Mouse (Mus musculus): Measurements from ENCODE around the gene Tmem132c.

Gene Tmem132c

DNA sequence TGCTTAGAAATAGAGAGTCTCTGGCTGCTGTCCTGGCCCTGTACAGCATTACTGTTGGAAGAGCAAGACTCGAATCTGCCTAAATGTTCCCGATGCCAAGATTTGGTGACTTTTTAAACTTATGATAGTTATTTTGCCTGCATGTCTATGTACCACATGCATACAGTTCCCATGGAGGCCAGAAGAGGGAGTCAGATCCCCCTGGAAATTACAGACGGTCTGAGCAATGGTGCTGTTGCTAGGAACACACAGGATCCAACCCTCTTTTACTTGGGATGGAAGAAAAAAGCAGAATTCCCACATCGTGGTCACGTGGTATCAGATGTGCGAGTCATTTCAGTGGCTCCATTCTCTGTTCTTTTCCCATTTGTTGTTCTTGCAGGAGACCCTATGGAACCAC lies 351.2 kb downstream of the Tmem132c start:
- no peak for DNase-seq (ENCODE audit: extremely low spot score, low read depth, low spot score)

DNA sequence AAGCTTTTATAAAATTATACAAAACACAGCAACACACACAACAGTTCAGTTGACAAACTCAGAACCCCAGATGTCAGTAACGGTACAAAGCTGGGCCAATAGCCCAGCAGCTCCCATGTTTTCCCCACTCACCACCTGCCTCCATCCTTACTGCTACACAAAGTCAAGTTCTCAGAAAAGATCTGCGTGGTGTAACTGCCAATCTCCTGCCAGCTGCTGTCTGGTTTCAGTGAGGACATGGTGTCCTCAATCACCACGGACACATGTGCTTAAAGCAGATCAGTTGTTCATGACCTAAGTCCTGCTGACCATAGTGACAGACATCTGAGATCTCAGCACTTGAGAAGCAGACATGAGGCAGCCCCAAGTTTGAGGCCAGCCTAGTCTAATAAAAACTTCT lies 354.1 kb downstream of the Tmem132c start:
- DNase-seq (ENCODE audit: extremely low spot score, low read depth, low spot score) = no peak

DNA sequence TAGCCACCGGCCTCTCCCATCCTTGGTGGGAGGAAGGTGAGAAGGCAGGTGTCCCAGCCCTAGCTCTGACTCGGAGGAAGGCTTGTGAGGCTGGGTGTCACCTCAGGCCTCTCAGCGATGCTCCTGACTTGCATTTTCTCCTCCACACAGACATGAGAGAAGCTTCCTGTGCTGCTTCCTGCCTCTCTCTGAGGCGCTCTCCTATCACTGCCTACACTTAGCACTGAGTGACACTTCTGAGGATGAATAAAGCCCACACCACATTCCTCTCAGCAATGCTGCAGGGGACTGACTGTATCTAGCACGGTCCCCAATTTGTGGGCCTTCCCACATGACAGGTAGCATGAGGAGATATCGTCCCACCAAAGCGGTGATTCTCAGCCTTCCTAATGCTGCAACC lies 355.3 kb downstream of the Tmem132c start:
- no peak for DNase-seq (ENCODE audit: extremely low spot score, low read depth, low spot score)

DNA sequence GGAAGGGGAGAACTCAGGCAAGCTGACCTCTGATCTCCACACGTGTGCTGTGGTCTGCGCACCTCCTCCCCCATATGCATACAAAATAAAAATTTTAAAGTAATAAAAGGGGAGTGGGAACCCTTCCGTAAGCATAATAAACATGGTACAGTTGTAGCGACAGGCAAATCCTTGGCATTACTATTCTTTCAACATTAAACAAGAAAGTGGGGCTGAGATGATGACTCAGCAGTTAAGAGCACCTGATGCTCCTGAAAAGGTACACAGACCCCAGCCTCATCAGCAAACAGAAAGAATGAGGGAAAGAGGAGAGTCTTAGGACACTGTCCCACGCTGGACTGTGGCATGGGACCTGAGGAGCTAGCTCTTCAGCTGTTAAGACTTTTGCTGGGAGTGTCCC lies 361.4 kb downstream of the Tmem132c start:
- no peak for DNase-seq (ENCODE audit: extremely low spot score, low read depth, low spot score)

DNA sequence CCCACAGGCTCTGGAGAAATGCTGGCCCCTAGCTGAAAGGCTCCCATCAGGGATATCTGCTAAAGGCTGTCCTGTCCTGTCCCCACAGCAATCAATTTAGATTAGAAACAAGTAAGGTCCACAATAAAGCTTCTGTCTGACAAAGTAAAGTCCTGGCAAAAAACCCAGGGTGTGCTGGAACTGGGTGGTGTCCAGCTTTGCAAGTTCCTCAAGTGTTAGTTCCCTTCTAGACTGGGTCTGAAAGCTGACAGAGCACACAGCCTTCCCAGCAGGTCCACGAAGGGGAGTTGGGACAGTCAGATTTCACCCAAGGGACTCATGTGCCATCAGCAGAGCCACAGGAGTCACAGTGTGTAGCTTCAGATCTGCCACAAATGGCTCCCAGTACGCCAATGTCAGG lies 365.9 kb downstream of the Tmem132c start:
- no peak for DNase-seq (ENCODE audit: extremely low spot score, low read depth, low spot score)

DNA sequence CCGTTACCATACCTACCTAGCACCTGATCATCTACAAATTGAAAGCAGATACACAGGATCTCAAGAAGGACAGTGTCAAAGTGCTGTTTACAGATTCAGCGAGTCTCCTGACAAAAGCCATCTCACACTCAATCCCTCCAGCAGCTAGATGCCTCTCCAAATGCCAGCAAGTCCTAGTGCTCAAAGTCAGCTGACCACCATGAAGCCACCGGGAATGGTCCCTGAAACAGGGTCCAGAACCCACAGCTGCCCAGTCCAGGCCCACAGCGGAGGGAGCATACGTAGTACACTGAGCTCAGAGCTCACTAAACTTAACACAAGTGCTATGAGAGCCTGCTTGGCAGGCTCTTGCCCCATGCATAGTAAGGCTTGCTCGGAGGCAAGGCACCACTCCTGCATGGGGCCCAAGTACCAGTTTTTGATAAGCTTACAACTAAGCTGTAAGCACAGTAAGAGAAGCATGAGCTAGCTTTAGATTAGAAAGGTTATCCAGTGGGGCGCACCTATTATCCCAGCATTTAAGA lies 367.6 kb downstream of the Tmem132c start:
- no peak for DNase-seq (ENCODE audit: extremely low spot score, low read depth, low spot score)

DNA sequence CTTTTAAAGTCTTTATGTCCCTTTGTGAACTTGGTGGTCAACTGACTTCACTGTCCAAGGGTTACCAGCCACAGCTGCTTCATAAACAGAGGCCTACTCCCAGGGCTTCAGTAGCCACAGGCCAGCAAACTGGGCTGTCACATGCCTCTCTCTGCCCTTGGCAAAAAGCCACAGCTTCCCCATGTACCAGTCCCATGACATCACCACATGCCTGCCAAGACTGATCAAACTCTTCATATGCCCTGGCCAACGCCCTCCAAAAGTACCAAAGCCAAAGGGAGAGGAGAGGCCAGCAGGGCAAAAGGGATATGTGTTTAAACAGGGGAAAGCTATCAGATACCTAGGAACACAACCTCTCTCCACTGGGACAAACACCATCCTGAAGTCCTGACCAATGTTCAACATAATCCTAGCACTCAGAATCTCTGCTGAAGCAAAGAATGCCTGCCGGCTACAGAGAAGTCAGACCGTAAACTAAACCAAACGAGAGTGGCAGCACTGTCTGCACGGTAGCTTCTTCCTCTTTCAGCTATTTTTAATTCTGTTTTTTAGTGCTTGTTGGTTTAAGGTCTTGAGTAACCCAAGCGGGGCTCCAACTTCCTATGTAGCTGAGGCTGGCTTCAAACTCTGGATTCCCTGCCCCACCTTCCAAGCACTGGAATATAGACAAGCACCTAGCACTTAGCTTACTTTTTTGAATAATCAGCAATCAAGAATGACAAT lies 369.3 kb downstream of the Tmem132c start:
- DNase-seq (ENCODE audit: extremely low spot score, low read depth, low spot score) = no peak

DNA sequence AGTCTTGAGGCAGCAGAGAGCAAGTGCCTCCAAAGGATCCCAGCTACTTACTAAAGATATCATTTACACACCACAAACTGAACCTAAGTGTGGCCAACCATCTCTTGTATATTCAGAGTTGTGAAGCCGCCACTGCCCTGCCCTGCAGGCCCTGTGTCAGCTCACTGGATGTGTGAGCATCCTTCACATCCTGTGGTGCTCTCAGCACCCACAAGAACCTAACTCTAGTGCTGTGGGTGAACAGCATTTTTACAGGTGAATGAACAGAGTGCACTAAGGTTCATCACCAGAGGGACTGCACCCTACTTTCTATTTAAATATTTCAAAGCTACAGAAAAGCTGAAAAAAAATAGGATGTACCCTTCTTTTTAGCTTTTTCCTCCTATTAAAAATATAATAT lies 370.3 kb downstream of the Tmem132c start:
- no peak for DNase-seq (ENCODE audit: extremely low spot score, low read depth, low spot score)

DNA sequence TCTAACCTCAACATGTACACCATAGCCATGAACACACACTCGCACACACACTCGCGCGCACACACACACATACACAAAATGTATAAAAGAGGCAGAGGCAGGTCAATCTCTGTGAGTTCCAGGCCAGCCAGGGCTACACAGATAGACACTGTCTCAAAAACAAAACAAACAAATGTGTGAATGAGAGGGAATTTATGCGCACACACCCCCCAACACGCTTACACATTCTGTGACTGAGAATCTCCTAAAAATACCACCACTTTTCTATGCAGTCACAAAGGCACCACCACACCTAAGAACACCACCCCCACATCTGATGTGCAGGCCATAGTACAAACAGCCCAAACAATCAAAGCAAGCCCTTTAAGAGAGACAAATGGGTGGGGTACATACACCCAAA lies 370.8 kb downstream of the Tmem132c start:
- no peak for DNase-seq (ENCODE audit: extremely low spot score, low read depth, low spot score)
